Mouse (Mus musculus) embryo, embryonic 9.5 days (tissue): ENCODE results near the gene Idua.
A peak's percentile ranks its signal among the peaks of the same experiment; 100 is the strongest.

ENCODE experiments used
- DNase-seq: peaks from one replicate; pipeline ENCODE4 v3.0.0-alpha.2; 2017; ENCODE audit errors: extremely low spot score

Idua gene

GRCm38 (mm10) chr5:108680871-108681270 is 20.7 kb downstream of the Idua start:
- DNase-seq, result no peak

- DNase-seq, result no peak
These were observed 29.0 kb downstream of the Idua start for GRCm38 (mm10) chr5:108689091-108689490.

GRCm38 (mm10) chr5:108691152-108691551 is 31.0 kb downstream of the Idua start:
- DNase-seq, result no peak

- peak; percentile 68 for DNase-seq
These were observed 32.1 kb downstream of the Idua start, which contains the start of gene Fgfrl1 for GRCm38 (mm10) chr5:108692271-108692670. Gene Fgfrl1 (plus strand): TSS chr5:108692382.

- peak; percentile 91 for DNase-seq
These were observed 33.7 kb downstream of the Idua start for GRCm38 (mm10) chr5:108693872-108694288.

GRCm38 (mm10) chr5:108694352-108695261 is 34.5 kb downstream of the Idua start:
- DNase-seq, result peak; percentile 59

GRCm38 (mm10) chr5:108695861-108696260 is 35.7 kb downstream of the Idua start:
- DNase-seq, result no peak

- DNase-seq, result no peak
These were observed 36.4 kb downstream of the Idua start for GRCm38 (mm10) chr5:108696542-108696941.

GRCm38 (mm10) chr5:108697341-108697753 is 37.2 kb downstream of the Idua start:
- peak; percentile 60 for DNase-seq

- no peak for DNase-seq
These were observed 40.2 kb downstream of the Idua start for GRCm38 (mm10) chr5:108700346-108700745.

GRCm38 (mm10) chr5:108701341-108702021 is 41.4 kb downstream of the Idua start:
- no peak for DNase-seq

GRCm38 (mm10) chr5:108703754-108704626 is 43.9 kb downstream of the Idua start:
- no peak for DNase-seq

- no peak for DNase-seq
These were observed 47.6 kb downstream of the Idua start for GRCm38 (mm10) chr5:108707758-108708157.

GRCm38 (mm10) chr5:108708419-108708818 is 48.3 kb downstream of the Idua start:
- no peak for DNase-seq

- DNase-seq, result no peak
These were observed 49.0 kb downstream of the Idua start for GRCm38 (mm10) chr5:108708981-108709731.

- DNase-seq, result no peak
These were observed 51.8 kb downstream of the Idua start for GRCm38 (mm10) chr5:108711968-108712367.

- DNase-seq, result no peak
These were observed 53.0 kb downstream of the Idua start for GRCm38 (mm10) chr5:108713096-108713495.

GRCm38 (mm10) chr5:108713691-108714090 is 53.6 kb downstream of the Idua start:
- DNase-seq, result no peak

- no peak for DNase-seq
These were observed 54.0 kb downstream of the Idua start for GRCm38 (mm10) chr5:108714149-108714548.

GRCm38 (mm10) chr5:108715974-108716373 is 55.8 kb downstream of the Idua start:
- DNase-seq, result no peak

- DNase-seq, result no peak
These were observed 57.9 kb downstream of the Idua start for GRCm38 (mm10) chr5:108718051-108718450.
